Mouse (Mus musculus) intestine, embryonic 16.5 days (tissue): ENCODE data around the gene Nufip1. TPM values are rescaled to one million over a fixed set of nuclear protein-coding genes. Genes with fewer than 3 reads are reported as not detected.
A peak's percentile ranks its signal among the peaks of the same experiment; 100 is the strongest.

Experiments
- ATAC-seq: fragments of 200-750 bp; cut with Nextera tagmentation; 2 replicates; pipeline ENCODE4 v1.8.0; 2017; ENCODE audit warnings: moderate TSS enrichment, moderate library complexity
- H3K27ac ChIP-seq: fragments of 300-500 bp; sonication (generic); 2 replicates; pipeline ENCODE4 v1.5.1; 2014; ENCODE audit warnings: mild to moderate bottlenecking, low read length
- H3K27me3 ChIP-seq: fragments of 300-500 bp; sonication (generic); replicated peaks from 2 replicates; pipeline ENCODE4 v1.6.1; 2014; ENCODE audit warnings: low read length, control low read depth, mixed read lengths; ENCODE audit not compliant: control insufficient read depth, insufficient read depth
- H3K36me3 ChIP-seq: fragments of 300-500 bp; sonication (generic); 2 replicates; pipeline ENCODE4 v1.6.1; 2014; ENCODE audit warnings: low read length, control low read depth; ENCODE audit not compliant: control insufficient read depth, insufficient read depth
- H3K4me1 ChIP-seq: fragments of 300-500 bp; sonication (generic); 2 replicates; pipeline ENCODE4 v1.6.1; 2014; ENCODE audit warnings: low read length, control low read depth, mixed read lengths; ENCODE audit not compliant: control insufficient read depth, insufficient read depth
- H3K4me2 ChIP-seq: fragments of 300-500 bp; sonication (generic); 2 replicates; pipeline ENCODE4 v1.6.1; 2014; ENCODE audit warnings: low read depth, low read length, control low read depth
- H3K4me3 ChIP-seq: fragments of 300-500 bp; sonication (generic); 2 replicates; pipeline ENCODE4 v1.5.1; 2014; ENCODE audit warnings: mild to moderate bottlenecking, low read length
- H3K9ac ChIP-seq: fragments of 300-500 bp; sonication (generic); 2 replicates; pipeline ENCODE4 v1.6.1; 2014; ENCODE audit warnings: low read depth, low read length
- H3K9me3 ChIP-seq: fragments of 300-500 bp; sonication (generic); 2 replicates; pipeline ENCODE4 v1.6.1; 2016; ENCODE audit warnings: low read length, control low read depth; ENCODE audit not compliant: control insufficient read depth
- WGBS: fragments of 180-500 bp; shearing (Covaris S2); extraction: QIAGEN DNeasy Blood & Tissue Kit; methylation state at CpG from one replicate; pipeline ENCODE4 v1.1.7; 2014; 5-methylcytosine and 5-hydroxymethylcytosine counted together
- polyA plus RNA-seq: library from polyadenylated mRNA; unstranded; fragments of >200 nt; fragmentation: Nextera tagmentation; extraction: Ambion mirVana; gene quantifications from 2 replicates; pipeline ENCODE4 v1.2.1, GENCODE M21; 2015

Gene Nufip1
- 13.6 and 15.0 TPM in 2 replicates for polyA plus RNA-seq

DNA sequence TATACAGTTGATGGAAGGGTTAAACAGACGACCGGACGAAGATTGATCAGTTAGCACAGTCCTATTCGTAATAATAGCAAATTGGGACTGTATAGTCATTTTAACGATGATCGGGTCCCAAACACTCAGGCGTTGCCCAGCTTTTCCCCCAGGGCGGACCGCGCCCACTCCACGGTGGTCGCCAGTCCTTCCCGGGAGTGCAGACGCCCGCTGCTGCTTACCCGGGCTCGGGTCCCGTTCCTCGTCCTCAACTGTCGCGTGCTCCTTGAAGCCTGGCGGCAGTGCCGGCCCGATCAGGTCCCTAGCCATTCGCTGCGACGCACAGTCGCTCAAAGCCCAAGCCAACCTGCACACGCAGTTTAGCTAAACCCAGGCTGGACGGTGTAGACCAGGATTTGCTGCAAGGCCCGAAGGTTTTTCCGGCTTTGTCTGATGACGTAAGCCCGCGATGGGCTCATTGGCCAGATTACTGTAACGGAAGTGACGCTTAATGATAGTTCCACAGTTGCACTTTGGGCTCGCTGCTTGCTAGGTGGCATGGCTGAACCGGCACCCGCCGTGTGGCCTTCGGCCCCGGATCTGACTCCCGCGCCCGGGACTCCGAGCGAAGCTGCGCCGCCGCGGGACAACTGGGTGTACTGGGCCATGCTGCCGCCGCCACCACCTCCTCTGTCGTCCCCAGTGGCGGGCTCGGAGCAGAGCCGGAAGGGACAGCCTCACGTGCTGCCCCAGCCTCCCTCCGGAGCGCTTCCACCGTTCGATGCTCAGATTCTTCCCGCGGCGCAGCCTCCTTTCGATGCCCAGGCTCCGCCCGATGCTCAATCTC lies at the start of gene Nufip1, which contains the start of gene Gpalpp1:
Gene Nufip1, plus strand, starts transcription at position 496 of the 826 bp plus-strand sequence.
Gene Gpalpp1, minus strand, starts transcription at position 365 of the 826 bp plus-strand sequence.
- no peaks in the 10 kb centered on the region for H3K9me3 ChIP-seq
- WGBS: under 1% methylated on average over 69 of the region's 69 CpGs
- peak within 1 kb of the TSS; percentile 81 for H3K4me3 ChIP-seq
- peak; percentile 100 for ATAC-seq
- H3K27me3 ChIP-seq: no peaks in the 10 kb centered on the region
- peak within 1 kb of the TSS; percentile 89 for H3K27ac ChIP-seq
- H3K4me1 ChIP-seq: peaks cover 10% of the 10 kb centered on the region
- H3K9ac ChIP-seq: peak within 1 kb of the TSS; percentile 93
- H3K36me3 ChIP-seq: peaks cover 3% of the 10 kb centered on the region; the same call in 1 of the 2 replicates
- H3K4me2 ChIP-seq: peak within 1 kb of the TSS; percentile 77

- no peaks in the 10 kb centered on the region for H3K4me1 ChIP-seq
- no peaks in the 10 kb centered on the region for H3K36me3 ChIP-seq
- no peaks in the 10 kb centered on the region for H3K27me3 ChIP-seq
- H3K4me3 ChIP-seq: no peak overlapping the region
- no peak overlapping the region for H3K4me2 ChIP-seq
- no peak for ATAC-seq
- H3K9me3 ChIP-seq: no peaks in the 10 kb centered on the region
- WGBS: 68% methylated on average over 1 of the region's 1 CpGs
- no peak overlapping the region for H3K9ac ChIP-seq
- no peak overlapping the region for H3K27ac ChIP-seq
Observed at GRCm38 (mm10) chr14:76067237-76067636, 43.5 kb upstream of the Nufip1 start.

DNA sequence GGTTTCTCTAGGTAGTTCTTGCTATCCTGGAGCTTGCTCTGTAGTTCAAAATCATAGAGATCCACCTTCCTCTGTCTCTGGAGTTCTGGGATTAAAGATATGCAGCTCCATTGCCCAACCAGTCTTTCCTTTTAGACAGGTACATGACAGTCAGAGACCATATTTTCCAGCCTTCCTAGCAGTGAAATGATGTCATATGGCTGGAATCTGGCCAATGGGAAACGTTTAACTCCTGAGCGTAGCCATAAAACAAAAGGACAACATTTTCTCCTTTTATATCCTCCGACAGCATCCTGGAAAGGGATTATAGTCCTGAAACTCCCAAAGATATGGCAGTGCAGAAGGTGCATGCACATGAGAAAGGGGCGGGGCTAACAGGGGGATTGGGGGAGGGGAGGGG lies 42.4 kb upstream of the Nufip1 start:
- Histone ChIP-seq H3K9ac (no peak overlapping the region), H3K4me2 (no peak overlapping the region), H3K27ac (no peak overlapping the region), H3K27me3 (no peaks in the 10 kb centered on the region), H3K9me3 (no peaks in the 10 kb centered on the region), H3K4me3 (no peak overlapping the region), H3K4me1 (no peaks in the 10 kb centered on the region), H3K36me3 (no peaks in the 10 kb centered on the region)
- no peak for ATAC-seq
- WGBS: 42% methylated on average over 4 of the region's 4 CpGs

DNA sequence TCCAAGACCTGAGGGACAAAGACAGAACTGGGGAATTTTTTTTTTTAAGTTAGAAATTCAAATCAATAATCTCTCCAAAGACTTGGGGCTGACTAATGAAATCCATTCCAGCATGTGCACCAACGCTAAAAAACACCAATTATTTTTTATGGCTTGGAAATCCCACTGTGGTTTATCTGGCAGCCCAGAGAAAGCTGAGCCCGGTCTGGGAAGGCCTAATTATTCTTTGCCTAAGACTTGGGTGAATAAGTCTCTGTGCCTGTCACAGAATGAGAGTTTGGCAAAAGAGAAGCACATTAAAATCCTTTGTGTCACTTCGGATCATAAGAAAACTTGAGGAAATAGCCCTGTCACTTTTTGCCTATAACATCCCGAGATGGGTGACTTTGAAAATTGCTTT lies 41.4 kb upstream of the Nufip1 start:
- H3K9me3 ChIP-seq: no peaks in the 10 kb centered on the region
- no peaks in the 10 kb centered on the region for H3K27me3 ChIP-seq
- H3K36me3 ChIP-seq: no peaks in the 10 kb centered on the region
- no peak overlapping the region for H3K4me2 ChIP-seq
- no peak overlapping the region for H3K27ac ChIP-seq
- no peak overlapping the region for H3K9ac ChIP-seq
- no peak overlapping the region for H3K4me3 ChIP-seq
- 81% methylated on average over 4 of the region's 4 CpGs for WGBS
- ATAC-seq: no peak
- H3K4me1 ChIP-seq: no peaks in the 10 kb centered on the region

GRCm38 (mm10) chr14:76072626-76073025 lies 38.1 kb upstream of the Nufip1 start:
- WGBS: 57% methylated on average over 2 of the region's 2 CpGs
- H3K27ac ChIP-seq: no peak overlapping the region
- no peaks in the 10 kb centered on the region for H3K4me1 ChIP-seq
- no peak overlapping the region for H3K9ac ChIP-seq
- no peaks in the 10 kb centered on the region for H3K27me3 ChIP-seq
- no peaks in the 10 kb centered on the region for H3K36me3 ChIP-seq
- H3K4me3 ChIP-seq: no peak overlapping the region
- no peaks in the 10 kb centered on the region for H3K9me3 ChIP-seq
- H3K4me2 ChIP-seq: no peak overlapping the region
- no peak; the same call in 1 of the 2 replicates for ATAC-seq

- no peaks in the 10 kb centered on the region for H3K4me1 ChIP-seq
- no peaks in the 10 kb centered on the region for H3K27me3 ChIP-seq
- no peaks in the 10 kb centered on the region for H3K9me3 ChIP-seq
- H3K4me2 ChIP-seq: no peak overlapping the region
- no peak for ATAC-seq
- H3K36me3 ChIP-seq: no peaks in the 10 kb centered on the region
- no peak overlapping the region for H3K4me3 ChIP-seq
- WGBS: 82% methylated on average over 1 of the region's 1 CpGs
- H3K27ac ChIP-seq: no peak overlapping the region
- no peak overlapping the region for H3K9ac ChIP-seq
Observed at GRCm38 (mm10) chr14:76074206-76074605, 36.5 kb upstream of the Nufip1 start.

DNA sequence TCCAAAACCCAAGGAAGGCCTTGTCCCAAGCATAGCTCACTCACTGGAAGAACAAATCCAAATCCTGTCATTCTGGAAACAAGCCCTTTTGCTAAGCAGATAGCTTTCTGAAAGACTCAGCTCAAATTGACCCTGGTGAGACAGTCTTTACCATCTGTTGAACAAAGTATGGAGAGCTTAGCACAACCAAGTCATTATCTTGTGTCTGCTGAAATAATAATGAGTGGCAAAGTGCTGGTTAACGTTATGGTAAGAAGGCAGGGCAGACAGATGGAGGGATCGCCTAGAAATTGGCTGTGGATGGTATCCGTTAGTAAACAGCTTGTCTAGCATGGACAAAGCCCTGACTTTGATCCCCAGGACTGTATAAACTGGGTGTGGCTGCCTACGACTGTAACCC lies 35.0 kb upstream of the Nufip1 start:
- no peaks in the 10 kb centered on the region for H3K27me3 ChIP-seq
- H3K9ac ChIP-seq: no peak overlapping the region
- no peak overlapping the region for H3K4me3 ChIP-seq
- no peaks in the 10 kb centered on the region for H3K36me3 ChIP-seq
- WGBS: 29% methylated on average over 4 of the region's 4 CpGs
- no peak overlapping the region for H3K4me2 ChIP-seq
- H3K9me3 ChIP-seq: no peaks in the 10 kb centered on the region
- no peak for ATAC-seq
- H3K27ac ChIP-seq: no peak overlapping the region
- H3K4me1 ChIP-seq: no peaks in the 10 kb centered on the region

DNA sequence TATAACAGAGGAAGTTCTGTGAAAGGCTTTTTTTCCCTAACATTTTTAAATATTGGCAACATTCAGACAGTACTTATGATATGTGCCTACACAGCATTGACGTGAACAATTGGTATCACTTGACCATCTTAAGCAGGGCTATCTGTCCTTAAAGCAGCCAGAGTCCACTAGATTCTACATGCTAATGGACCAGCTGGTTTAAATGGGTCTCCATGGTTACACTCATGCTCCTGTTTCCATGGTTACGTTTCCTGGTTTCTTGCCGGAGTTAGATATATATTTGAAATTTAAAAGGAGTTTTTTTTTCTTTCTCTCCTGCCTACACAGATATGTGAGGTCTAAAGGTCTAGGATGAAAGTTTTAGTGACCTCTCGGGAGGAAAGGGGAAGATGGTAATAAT lies 34.1 kb upstream of the Nufip1 start:
- WGBS: 59% methylated on average over 4 of the region's 4 CpGs
- Histone ChIP-seq H3K9me3 (no peaks in the 10 kb centered on the region), H3K27ac (no peak overlapping the region), H3K36me3 (no peaks in the 10 kb centered on the region), H3K27me3 (no peaks in the 10 kb centered on the region), H3K4me3 (no peak overlapping the region), H3K9ac (no peak overlapping the region), H3K4me1 (no peaks in the 10 kb centered on the region), H3K4me2 (no peak overlapping the region)
- ATAC-seq: no peak

DNA sequence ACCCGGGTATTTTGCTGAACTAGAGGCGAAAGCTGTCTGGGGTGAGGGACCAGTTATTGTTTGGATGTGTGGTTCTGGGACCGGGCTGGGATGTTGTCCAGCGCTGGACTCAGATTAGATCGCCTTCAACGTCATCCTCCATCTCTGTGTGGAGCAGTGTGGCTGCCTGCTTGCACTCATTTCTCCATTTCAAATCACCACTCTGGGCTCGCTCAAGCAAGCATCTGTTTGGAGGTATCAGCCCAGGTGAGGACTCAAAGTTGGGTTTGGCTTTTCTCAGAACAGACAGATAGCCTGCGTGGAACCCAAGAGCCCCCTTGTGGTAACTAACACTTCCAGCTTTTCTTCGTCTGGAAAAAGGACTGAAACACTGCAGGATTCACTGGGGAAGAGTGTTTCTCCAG lies 33.6 kb upstream of the Nufip1 start:
- no peak for ATAC-seq
- H3K9ac ChIP-seq: no peak overlapping the region
- 45% methylated on average over 9 of the region's 9 CpGs for WGBS
- no peaks in the 10 kb centered on the region for H3K27me3 ChIP-seq
- H3K4me3 ChIP-seq: no peak overlapping the region
- no peaks in the 10 kb centered on the region for H3K9me3 ChIP-seq
- no peak overlapping the region for H3K4me2 ChIP-seq
- no peaks in the 10 kb centered on the region for H3K4me1 ChIP-seq
- no peaks in the 10 kb centered on the region for H3K36me3 ChIP-seq
- H3K27ac ChIP-seq: no peak overlapping the region
